In genomic region chr9:107555031-107555457, GRCm38 (mm10) we compare ENCODE assay signal across 8 mouse cellular contexts. TPM values are rescaled to one million over a fixed set of nuclear protein-coding genes. Genes with fewer than 3 reads are reported as not detected.
A peak's percentile ranks its signal among the peaks of the same experiment; 100 is the strongest.
DNase-seq lines count a peak whose midpoint lies in the region; ATAC-seq and TF ChIP-seq lines count a peak whose summit lies in the region.

No protein-coding gene starts in this region.

- H3K36me3 ChIP-seq in heart, adult 2 months (ENCODE audit: control insufficient read depth, insufficient read depth, low read length), result peaks cover 19% of the 10 kb centered on the region
- H3K36me3 ChIP-seq in lung, embryonic 14.5 days (ENCODE audit: insufficient read depth), result peaks cover 39% of the 10 kb centered on the region

- intact Hi-C loops in heart, adult 2 months (cut with DNase I), result loop anchor here (2.0 kb wide), 1 partner anchor 14 kb away; no protein-coding TSS in a partner anchor

- ATAC-seq in cerebellum, adult (ENCODE audit: insufficient number of reproducible peaks, low FRiP score, low TSS enrichment), result peak; percentile 5; the same call in 1 of the 2 replicates
- ATAC-seq in lung, embryonic 14.5 days (ENCODE audit: insufficient read depth), result peak; percentile 12

- H3K27ac ChIP-seq in heart, adult 2 months, result peak overlapping the region; percentile 99
- peak overlapping the region; percentile 98 for H3K27ac ChIP-seq in lung, embryonic 14.5 days (ENCODE audit: low read depth)
- peak overlapping the region; percentile 87; the same call in 1 of the 2 replicates for H3K27ac ChIP-seq in olfactory bulb, adult 2 months (ENCODE audit: insufficient read depth, low read depth, low read length)

- H3K9me3 ChIP-seq in lung, embryonic 14.5 days (ENCODE audit: low read depth, low read length), result no peaks in the 10 kb centered on the region

- H3K79me2 ChIP-seq in heart, adult 2 months (replicated peaks; ENCODE audit: control insufficient read depth, insufficient read depth, low read length), result peaks cover 5% of the 10 kb centered on the region

- TF ChIP-seq POLR2A in heart, adult 2 months (IDR thresholded peaks at IDR 0.05; ENCODE audit: insufficient read depth, low read depth, low read length), result peak; percentile 83
- TF ChIP-seq POLR2A in olfactory bulb, adult 2 months (IDR thresholded peaks at IDR 0.05; ENCODE audit: insufficient read depth, low read depth, low read length), result no peak

- WGBS in heart, adult 2 months, result 0% methylated on average over 23 of the region's 23 CpGs
- WGBS in lung, embryonic 14.5 days, result under 1% methylated on average over 23 of the region's 23 CpGs
- WGBS in olfactory bulb, adult 2 months, result under 1% methylated on average over 23 of the region's 23 CpGs

- peak; percentile 91 for TF ChIP-seq EP300 in heart, adult 2 months (IDR thresholded peaks at IDR 0.05; ENCODE audit: insufficient read depth, low read depth, low read length)

- peak overlapping the region; percentile 91 for H3K9ac ChIP-seq in heart, adult 2 months (ENCODE audit: low read depth, low read length)
- H3K9ac ChIP-seq in lung, embryonic 14.5 days, result peak overlapping the region; percentile 76

- H3K4me3 ChIP-seq in heart, adult 2 months, result peak overlapping the region; percentile 97
- peak overlapping the region; percentile 68 for H3K4me3 ChIP-seq in lung, embryonic 14.5 days (ENCODE audit: low read depth, low read length)
- peak overlapping the region; percentile 80 for H3K4me3 ChIP-seq in olfactory bulb, adult 2 months (ENCODE audit: insufficient read depth, low read depth, low read length)

- TF ChIP-seq CTCF in heart, adult 2 months (IDR thresholded peaks at IDR 0.05), result no peak
- TF ChIP-seq CTCF in lung, embryonic 14.5 days (IDR thresholded peaks at IDR 0.05; ENCODE audit: low read depth), result no peak
- no peak for TF ChIP-seq CTCF in olfactory bulb, adult 2 months (IDR thresholded peaks at IDR 0.05; ENCODE audit: insufficient read depth, low read depth, low read length)

- H3K4me2 ChIP-seq in lung, embryonic 14.5 days, result peak overlapping the region; percentile 97

- no peak for DNase-seq in cerebellum, postnatal 36 days
- DNase-seq in embryo, embryonic 11 days, result peak; percentile 72
- DNase-seq in heart, adult 2 months, result peak; percentile 80 to 86
- DNase-seq in kidney, adult 18-20 months, result peak; percentile 67
- peak; percentile 79 for DNase-seq in lung, embryonic 14.5 days
- DNase-seq in right cerebral cortex, postnatal 36 days (ENCODE audit: low spot score in 2 of 2), result no peak

- H3K4me1 ChIP-seq in heart, adult 2 months (ENCODE audit: control insufficient read depth, insufficient read depth, low read length), result peaks cover 16% of the 10 kb centered on the region
- H3K4me1 ChIP-seq in lung, embryonic 14.5 days (ENCODE audit: insufficient read depth), result peaks cover 30% of the 10 kb centered on the region
- H3K4me1 ChIP-seq in olfactory bulb, adult 2 months (ENCODE audit: control insufficient read depth, insufficient read depth, low read length), result peaks cover 23% of the 10 kb centered on the region

- no peaks in the 10 kb centered on the region for H3K27me3 ChIP-seq in heart, adult 2 months (ENCODE audit: control insufficient read depth, insufficient read depth, low read length)
- H3K27me3 ChIP-seq in lung, embryonic 14.5 days (ENCODE audit: insufficient read depth, low read length), result no peaks in the 10 kb centered on the region

RNA-seq across cellular contexts. Expression of gene Rassf1, which starts 3.7 kb away (rescaled TPM):
- total RNA-seq in heart, adult 2 months (2021), result 10 to 100 TPM; 12.6 to 13.4 TPM
- polyA plus RNA-seq in heart, adult 2 months (2012; rRNA removed), result 15.5 and 18.5 TPM in 2 replicates
- 51.3 and 54.1 TPM in 2 replicates for polyA plus RNA-seq in lung, embryonic 14.5 days (2014; fragmentation: Nextera tagmentation; extraction: Ambion mirVana)
- not detected in 2 replicates for polyA plus RNA-seq in olfactory bulb, adult 2 months (2012; ENCODE audit: insufficient read depth, insufficient read length, low replicate concordance, missing spikeins)

RNA-seq across cellular contexts. Expression of gene Zmynd10, which starts 7.9 kb away (rescaled TPM):
- total RNA-seq in heart, adult 2 months (2021), result not detected
- 0.64 and 1.3 TPM in 2 replicates for polyA plus RNA-seq in heart, adult 2 months (2012; rRNA removed)
- 1.1 and 1.2 TPM in 2 replicates for polyA plus RNA-seq in lung, embryonic 14.5 days (2014; fragmentation: Nextera tagmentation; extraction: Ambion mirVana)
- polyA plus RNA-seq in olfactory bulb, adult 2 months (2012; ENCODE audit: insufficient read depth, insufficient read length, low replicate concordance, missing spikeins), result not detected in 2 replicates

RNA-seq across cellular contexts. Expression of gene Tusc2, which starts 8.0 kb away (rescaled TPM):
- 10 to 100 TPM; 31.7 to 39.1 TPM for total RNA-seq in heart, adult 2 months (2021)
- 45.8 and 60.4 TPM in 2 replicates for polyA plus RNA-seq in heart, adult 2 months (2012; rRNA removed)
- 38.2 and 39.0 TPM in 2 replicates for polyA plus RNA-seq in lung, embryonic 14.5 days (2014; fragmentation: Nextera tagmentation; extraction: Ambion mirVana)
- polyA plus RNA-seq in olfactory bulb, adult 2 months (2012; ENCODE audit: insufficient read depth, insufficient read length, low replicate concordance, missing spikeins), result not detected in 2 replicates

RNA-seq across cellular contexts. Expression of gene Hyal2, which starts 12.7 kb away (rescaled TPM):
- 10 to 100 TPM; 40.8 to 43.6 TPM for total RNA-seq in heart, adult 2 months (2021)
- 39.2 and 40.2 TPM in 2 replicates for polyA plus RNA-seq in heart, adult 2 months (2012; rRNA removed)
- 126 and 129 TPM in 2 replicates for polyA plus RNA-seq in lung, embryonic 14.5 days (2014; fragmentation: Nextera tagmentation; extraction: Ambion mirVana)
- polyA plus RNA-seq in olfactory bulb, adult 2 months (2012; ENCODE audit: insufficient read depth, insufficient read length, low replicate concordance, missing spikeins), result not detected in 2 replicates

RNA-seq across cellular contexts. Expression of gene Nprl2, which starts 13.0 kb away (rescaled TPM):
- total RNA-seq in heart, adult 2 months (2021), result 10 to 100 TPM; 17.2 to 22.1 TPM
- 33.6 and 40.9 TPM in 2 replicates for polyA plus RNA-seq in heart, adult 2 months (2012; rRNA removed)
- polyA plus RNA-seq in lung, embryonic 14.5 days (2014; fragmentation: Nextera tagmentation; extraction: Ambion mirVana), result 32.9 and 34.6 TPM in 2 replicates
- polyA plus RNA-seq in olfactory bulb, adult 2 months (2012; ENCODE audit: insufficient read depth, insufficient read length, low replicate concordance, missing spikeins), result not detected in 2 replicates

Comparison
In these comparisons a context has a peak if more than half of its experiments do, and no peak if none do; other contexts are left out.
1. DNase-seq: peak in embryo, embryonic 11 days (single experiment), heart, adult 2 months (2 of 2), kidney, adult 18-20 months (single experiment) and lung, embryonic 14.5 days (single experiment); none in cerebellum, postnatal 36 days (0 of 2) and right cerebral cortex, postnatal 36 days (0 of 2).
2. Peak in every context shown above with its lines, with median percentiles within 50 percentile points of each other: H3K27ac ChIP-seq and H3K4me3 ChIP-seq.